Mouse (Mus musculus) midbrain, embryonic 16.5 days (tissue): ENCODE measurements at regions not wholly inside any gene's neighbourhood (a gene's known extent, or its start where the extent isn't known, plus 50 kb on each side); places are given as distances from the start of the nearest gene placed in this dataset.
A peak's percentile ranks its signal among the peaks of the same experiment; 100 is the strongest.
"Not testable (repeated sequence)": the region's sequence is repeated elsewhere in the genome, so short reads cannot be mapped to it uniquely, and the experiment has no call there.

Source experiments
- ATAC-seq: fragments of 200-750 bp; cut with Nextera tagmentation; 2 replicates; pipeline ENCODE4 v1.8.0; 2017; ENCODE audit warnings: moderate TSS enrichment
- H3K27ac ChIP-seq: fragments of 300-500 bp; sonication (generic); 2 replicates; pipeline ENCODE4 v1.5.1; 2014; ENCODE audit warnings: mild to moderate bottlenecking, low read length, mixed read lengths
- H3K27me3 ChIP-seq: fragments of 300-500 bp; sonication (generic); 2 replicates; pipeline ENCODE4 v1.6.1; 2014; ENCODE audit warnings: low read depth, low read length, mixed read lengths; ENCODE audit not compliant: control insufficient read depth, insufficient read depth
- H3K36me3 ChIP-seq: fragments of 300-500 bp; sonication (generic); 2 replicates; pipeline ENCODE4 v1.6.1; 2014; ENCODE audit warnings: mild to moderate bottlenecking, low read length, moderate library complexity, mixed read lengths; ENCODE audit not compliant: control insufficient read depth, insufficient read depth
- H3K4me1 ChIP-seq: fragments of 300-500 bp; sonication (generic); 2 replicates; pipeline ENCODE4 v1.6.1; 2014; ENCODE audit warnings: mild to moderate bottlenecking, low read length, mixed read lengths; ENCODE audit not compliant: control insufficient read depth, insufficient read depth
- H3K4me2 ChIP-seq: fragments of 300-500 bp; sonication (generic); 2 replicates; pipeline ENCODE4 v1.6.1; 2014; ENCODE audit warnings: mild to moderate bottlenecking, low read length, mixed read lengths
- H3K4me3 ChIP-seq: fragments of 300-500 bp; sonication (generic); 2 replicates; pipeline ENCODE4 v1.5.1; 2014; ENCODE audit warnings: low read depth, mild to moderate bottlenecking, low read length, moderate library complexity, mixed read lengths
- H3K9ac ChIP-seq: fragments of 300-500 bp; sonication (generic); 2 replicates; pipeline ENCODE4 v1.6.1; 2014; ENCODE audit warnings: low read depth, low read length, mixed read lengths
- H3K9me3 ChIP-seq: fragments of 300-500 bp; sonication (generic); replicated peaks from 2 replicates; pipeline ENCODE4 v1.6.1; 2014; ENCODE audit warnings: mild to moderate bottlenecking, low read length, mixed read lengths; ENCODE audit not compliant: control insufficient read depth, poor library complexity, severe bottlenecking
- WGBS: fragments of 180-500 bp; shearing (Covaris S2); extraction: QIAGEN DNeasy Blood & Tissue Kit; methylation state at CpG from one replicate; pipeline ENCODE4 v1.1.7; 2014; 5-methylcytosine and 5-hydroxymethylcytosine counted together

- WGBS, result 86% methylated on average over 9 of the region's 11 CpGs
- H3K36me3 ChIP-seq, H3K27ac ChIP-seq, ATAC-seq, H3K27me3 ChIP-seq, H3K9me3 ChIP-seq, H3K4me3 ChIP-seq, H3K4me1 ChIP-seq, H3K4me2 ChIP-seq, H3K9ac ChIP-seq: not testable (repeated sequence)
Observed at GRCm38 (mm10) chr5:3141841-3142240, 199.4 kb upstream of the Cdk6 start.

GRCm38 (mm10) chr5:3146544-3147295 lies 194.6 kb upstream of the Cdk6 start:
- not testable (repeated sequence) for H3K4me2 ChIP-seq, H3K4me1 ChIP-seq, H3K27me3 ChIP-seq, H3K9me3 ChIP-seq, H3K27ac ChIP-seq, H3K9ac ChIP-seq, H3K36me3 ChIP-seq, H3K4me3 ChIP-seq
- WGBS, result 45% methylated on average over 8 of the region's 11 CpGs
- ATAC-seq, result peak; percentile 74

- H3K9ac ChIP-seq, H3K4me2 ChIP-seq, ATAC-seq, H3K27me3 ChIP-seq, H3K4me3 ChIP-seq, H3K36me3 ChIP-seq, H3K9me3 ChIP-seq, H3K27ac ChIP-seq, H3K4me1 ChIP-seq: not testable (repeated sequence)
- 27% methylated on average over 5 of the region's 5 CpGs for WGBS
Observed at GRCm38 (mm10) chr5:3149886-3150285, 191.4 kb upstream of the Cdk6 start.

DNA sequence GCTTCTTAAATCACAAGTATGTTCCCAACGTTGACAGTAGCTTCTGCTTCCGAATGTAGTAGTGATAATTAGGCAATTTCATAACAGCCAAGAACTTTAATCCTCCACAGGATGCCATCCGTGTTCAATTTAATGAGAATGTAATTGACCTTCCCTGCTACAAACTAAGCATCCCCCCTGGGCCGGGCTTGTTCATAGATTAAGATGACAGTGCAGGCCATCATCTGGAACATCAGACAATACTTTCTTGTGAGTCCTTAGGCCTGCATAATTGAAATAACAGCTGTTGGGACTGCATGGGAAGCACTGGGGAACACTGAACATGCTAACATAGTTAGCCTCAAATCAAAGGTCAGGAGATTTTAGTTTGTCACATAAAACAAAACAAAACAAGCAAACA lies 190.5 kb upstream of the Cdk6 start:
- not testable (repeated sequence) for H3K4me1 ChIP-seq, H3K27me3 ChIP-seq, ATAC-seq, H3K9ac ChIP-seq, H3K4me3 ChIP-seq, H3K36me3 ChIP-seq, H3K9me3 ChIP-seq, H3K27ac ChIP-seq, H3K4me2 ChIP-seq
- WGBS, result 19% methylated on average over 4 of the region's 4 CpGs

- Histone ChIP-seq H3K9ac (peak overlapping the region; percentile 61; the same call in 1 of the 2 replicates), H3K4me2 (peak overlapping the region; percentile 72), H3K4me3 (peak overlapping the region; percentile 42)
- H3K36me3 ChIP-seq, H3K27me3 ChIP-seq, H3K4me1 ChIP-seq, H3K9me3 ChIP-seq, H3K27ac ChIP-seq: not testable (repeated sequence)
- ATAC-seq, result peak; percentile 19
- 2% methylated on average over 12 of the region's 12 CpGs for WGBS
Observed at GRCm38 (mm10) chr5:3151534-3152148, 189.6 kb upstream of the Cdk6 start.

GRCm38 (mm10) chr5:3152149-3152865 lies 189.0 kb upstream of the Cdk6 start:
- H3K9me3 ChIP-seq, H3K36me3 ChIP-seq, H3K4me1 ChIP-seq, H3K27ac ChIP-seq, H3K27me3 ChIP-seq: not testable (repeated sequence)
- H3K4me3 ChIP-seq, result peak overlapping the region; percentile 42
- peak overlapping the region; percentile 72 for H3K4me2 ChIP-seq
- WGBS, result 19% methylated on average over 26 of the region's 26 CpGs
- peak overlapping the region; percentile 61 for H3K9ac ChIP-seq
- peak; percentile 91 for ATAC-seq

DNA sequence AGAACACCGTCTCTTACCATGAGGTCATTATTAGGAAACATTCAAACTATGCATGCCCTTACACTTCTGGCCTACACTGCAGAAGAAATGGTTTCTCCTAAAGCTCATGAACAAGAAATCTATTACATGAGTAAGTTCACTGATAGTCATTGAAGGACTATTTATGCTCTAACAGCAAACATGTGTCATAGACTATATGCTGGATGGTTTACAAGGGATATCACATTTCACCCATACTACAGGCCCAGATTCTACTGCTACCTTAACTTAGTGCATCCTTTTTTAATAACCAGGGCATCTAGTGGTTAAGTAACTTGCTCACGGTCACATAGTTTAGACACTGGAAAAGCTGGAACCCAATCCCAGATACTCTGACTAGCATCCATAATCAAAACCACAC lies 175.8 kb upstream of the Cdk6 start:
- not testable (repeated sequence) for ATAC-seq, H3K4me3 ChIP-seq, H3K27me3 ChIP-seq, H3K9ac ChIP-seq, H3K4me2 ChIP-seq, H3K36me3 ChIP-seq, H3K27ac ChIP-seq, H3K9me3 ChIP-seq, H3K4me1 ChIP-seq
- WGBS, result 93% methylated on average over 2 of the region's 2 CpGs

- not testable (repeated sequence) for H3K36me3 ChIP-seq, H3K9me3 ChIP-seq, H3K4me3 ChIP-seq, H3K9ac ChIP-seq, H3K27me3 ChIP-seq, H3K4me1 ChIP-seq, H3K27ac ChIP-seq, ATAC-seq, H3K4me2 ChIP-seq
- 79% methylated on average over 2 of the region's 2 CpGs for WGBS
Observed at GRCm38 (mm10) chr5:3166496-3166895, 174.8 kb upstream of the Cdk6 start.

GRCm38 (mm10) chr5:3193592-3193991 lies 147.7 kb upstream of the Cdk6 start:
- H3K36me3 ChIP-seq, H3K9me3 ChIP-seq, H3K4me3 ChIP-seq, ATAC-seq, H3K27ac ChIP-seq, H3K9ac ChIP-seq, H3K4me1 ChIP-seq, H3K27me3 ChIP-seq, H3K4me2 ChIP-seq: not testable (repeated sequence)
- 88% methylated on average over 13 of the region's 13 CpGs for WGBS
